Mouse (Mus musculus): Measurements from ENCODE around the gene Sox12.

Sox12 gene

GRCm38 (mm10) chr2:152406126-152406525 lies 8.3 kb upstream of the Sox12 start:
- peak; percentile 94 for DNase-seq (ENCODE audit: extremely low spot score)

- DNase-seq (ENCODE audit: extremely low spot score) = no peak
These were observed 1.3 kb upstream of the Sox12 start for GRCm38 (mm10) chr2:152399122-152399542.

- DNase-seq (ENCODE audit: extremely low spot score) = peak; percentile 94
These were observed 828 bp upstream of the Sox12 start for GRCm38 (mm10) chr2:152398691-152399090.

- peak; percentile 81 for DNase-seq (ENCODE audit: extremely low spot score)
These were observed 766 bp downstream of the Sox12 start for GRCm38 (mm10) chr2:152397004-152397589.

- DNase-seq (ENCODE audit: extremely low spot score) = peak; percentile 98
These were observed 1.5 kb downstream of the Sox12 start for GRCm38 (mm10) chr2:152396110-152397003.

- no peak for DNase-seq (ENCODE audit: extremely low spot score)
These were observed 2.5 kb downstream of the Sox12 start for GRCm38 (mm10) chr2:152395271-152395920.

- no peak for DNase-seq (ENCODE audit: extremely low spot score)
These were observed 4.4 kb downstream of the Sox12 start for GRCm38 (mm10) chr2:152393225-152394017.

- peak; percentile 59 for DNase-seq (ENCODE audit: extremely low spot score)
These were observed 5.1 kb downstream of the Sox12 start for GRCm38 (mm10) chr2:152392786-152393185.

GRCm38 (mm10) chr2:152384191-152384590 lies 13.7 kb downstream of the Sox12 start:
- no peak for DNase-seq (ENCODE audit: extremely low spot score)

- DNase-seq (ENCODE audit: extremely low spot score) = no peak
These were observed 21.5 kb downstream of the Sox12 start, which contains the start of gene Nrsn2 for GRCm38 (mm10) chr2:152376345-152376741. Gene Nrsn2, minus strand, starts transcription at chr2:152376638.

- DNase-seq (ENCODE audit: extremely low spot score) = peak; percentile 53
These were observed 22.1 kb downstream of the Sox12 start for GRCm38 (mm10) chr2:152375652-152376344.

GRCm38 (mm10) chr2:152373547-152373946 lies 24.3 kb downstream of the Sox12 start:
- no peak for DNase-seq (ENCODE audit: extremely low spot score)

GRCm38 (mm10) chr2:152372661-152373060 lies 25.2 kb downstream of the Sox12 start:
- DNase-seq (ENCODE audit: extremely low spot score) = no peak

GRCm38 (mm10) chr2:152372104-152372503 lies 25.8 kb downstream of the Sox12 start:
- no peak for DNase-seq (ENCODE audit: extremely low spot score)

GRCm38 (mm10) chr2:152368532-152369140 lies 29.2 kb downstream of the Sox12 start:
- DNase-seq (ENCODE audit: extremely low spot score) = peak; percentile 69

- DNase-seq (ENCODE audit: extremely low spot score) = no peak
These were observed 29.9 kb downstream of the Sox12 start for GRCm38 (mm10) chr2:152367917-152368316.

- peak; percentile 81 for DNase-seq (ENCODE audit: extremely low spot score)
These were observed 34.4 kb downstream of the Sox12 start for GRCm38 (mm10) chr2:152363245-152364147.

GRCm38 (mm10) chr2:152361193-152361592 lies 36.7 kb downstream of the Sox12 start:
- no peak for DNase-seq (ENCODE audit: extremely low spot score)

GRCm38 (mm10) chr2:152360271-152360775 lies 37.5 kb downstream of the Sox12 start:
- DNase-seq (ENCODE audit: extremely low spot score) = no peak

Data from embryo, embryonic 9.5 days (tissue).